Mouse (Mus musculus) myocyte (in vitro differentiated cells): ENCODE measurements around the gene Cap1.

ENCODE experiments used
- E2F4 ChIP-seq: IDR thresholded peaks from one replicate; pipeline ENCODE4 v1.6.1; 2011; ENCODE audit warnings: mild to moderate bottlenecking, control low read depth, moderate library complexity; ENCODE audit not compliant: insufficient read depth
- MAX ChIP-seq: IDR thresholded peaks from one replicate; pipeline ENCODE4 v1.6.1; 2011; ENCODE audit warnings: low read depth, mild to moderate bottlenecking, control low read depth
- MYOD1 ChIP-seq, 3 experiments: IDR thresholded peaks; one replicate each; pipeline ENCODE4 v1.6.1; 2011; ENCODE audit warnings: control low read depth in 2 of 3, low read depth in 2 of 3, mild to moderate bottlenecking in 2 of 3, moderate library complexity in 1 of 3; ENCODE audit not compliant: insufficient read length in 2 of 3, control insufficient read depth in 1 of 3
- POLR2A ChIP-seq: IDR thresholded peaks from one replicate; pipeline ENCODE4 v1.6.1; 2011; ENCODE audit warnings: low read depth, mild to moderate bottlenecking, control low read depth, moderate library complexity; ENCODE audit not compliant: insufficient read length
- POLR2AphosphoS2 ChIP-seq: IDR thresholded peaks from one replicate; pipeline ENCODE4 v1.6.1; 2011; ENCODE audit warnings: low read depth, control low read depth; ENCODE audit not compliant: insufficient read length
- REST ChIP-seq: IDR thresholded peaks from one replicate; pipeline ENCODE4 v1.6.1; 2011; ENCODE audit warnings: mild to moderate bottlenecking, control low read depth, moderate library complexity; ENCODE audit not compliant: insufficient read depth, insufficient read length
- TCF12 ChIP-seq: IDR thresholded peaks from one replicate; pipeline ENCODE4 v1.6.1; 2011; ENCODE audit warnings: mild to moderate bottlenecking, control low read depth; ENCODE audit not compliant: poor library complexity, insufficient read depth, severe bottlenecking
- USF1 ChIP-seq: IDR thresholded peaks from one replicate; pipeline ENCODE4 v1.6.1; 2011; ENCODE audit warnings: low read depth, mild to moderate bottlenecking, control low read depth, moderate library complexity

DNA sequence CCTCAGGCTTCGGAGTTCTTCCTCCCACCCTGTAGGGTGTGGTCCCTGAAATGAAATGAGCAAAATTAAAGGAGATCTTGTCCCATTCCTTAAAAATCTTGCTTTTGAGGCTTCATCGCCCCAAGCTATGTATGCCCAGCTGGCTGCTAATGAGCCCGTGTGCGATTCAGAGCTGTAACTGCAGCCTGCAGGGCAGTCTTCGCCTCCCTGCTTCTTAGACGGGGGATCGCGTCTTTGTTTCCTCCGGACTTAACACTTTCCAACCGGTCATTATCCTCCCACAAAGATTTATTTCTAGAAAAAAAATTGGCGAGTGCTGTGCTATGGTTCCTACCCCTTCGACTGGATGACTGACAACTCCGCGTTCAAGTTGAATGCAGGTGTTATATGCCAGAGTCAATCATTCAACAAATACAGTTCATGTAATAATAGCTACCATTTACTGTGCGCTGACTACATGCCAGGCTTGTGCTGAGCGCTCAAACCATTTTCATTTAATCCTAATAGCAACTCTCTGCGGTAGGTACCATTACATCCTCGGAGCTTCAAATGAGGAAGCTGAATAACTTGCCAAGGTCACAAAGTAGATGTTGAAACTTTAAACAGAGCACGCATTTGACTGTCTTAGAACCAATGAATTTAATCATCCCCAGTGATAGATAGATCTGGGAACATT lies 861 bp upstream of the Cap1 start:
- peak; percentile 12 for TF ChIP-seq POLR2A
- TF ChIP-seq MAX, result no peak
- no peak for TF ChIP-seq TCF12
- TF ChIP-seq POLR2AphosphoS2, result peak; percentile 24
- no peak for TF ChIP-seq MYOD1 (IDR thresholded peaks at IDR 0.05; ENCODE audit: control insufficient read depth in 1 of 3, insufficient read length in 2 of 3, low read depth in 2 of 3)
- no peak for TF ChIP-seq USF1
- TF ChIP-seq E2F4, result no peak
- TF ChIP-seq REST, result no peak
